Mouse (Mus musculus): Measurements from ENCODE around the gene Ptprm. TPM values are rescaled to one million over a fixed set of nuclear protein-coding genes. Genes with fewer than 3 reads are reported as not detected.

Ptprm gene
- polyA plus RNA-seq, 1 experiment from 2014 or later = 11.2 TPM

DNA sequence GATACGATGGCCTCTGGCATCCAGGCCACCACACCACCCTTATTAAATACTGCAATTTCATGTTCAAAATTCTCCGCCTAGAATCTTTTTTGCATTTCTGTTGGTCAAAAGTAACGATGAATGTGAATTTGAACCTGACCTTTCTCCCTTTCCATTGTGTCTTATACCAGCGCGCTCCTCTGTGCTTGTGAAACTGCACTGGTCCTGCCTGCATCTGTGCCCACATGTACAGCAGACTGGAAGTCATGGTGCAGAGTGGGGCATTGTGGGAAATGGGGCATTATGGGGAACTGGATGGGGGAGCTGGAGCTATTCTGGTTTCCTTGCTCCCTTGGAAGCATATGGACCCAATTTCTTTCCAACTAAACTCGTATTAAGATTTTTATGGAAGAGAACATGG lies 462.3 kb downstream of the Ptprm start:
- Histone ChIP-seq H3K4me3 (replicated peaks) (no peak overlapping the region), H3K27ac (no peak overlapping the region), H3K36me3 (no peaks in the 10 kb centered on the region), H3K4me2 (replicated peaks) (no peak overlapping the region), H3K27me3 (replicated peaks) (no peaks in the 10 kb centered on the region), H3K4me1 (replicated peaks) (no peaks in the 10 kb centered on the region), H3K9me3 (no peaks in the 10 kb centered on the region), H3K9ac (no peak overlapping the region)
- WGBS = 97% methylated on average over 6 of the region's 6 CpGs
- ATAC-seq = no peak

DNA sequence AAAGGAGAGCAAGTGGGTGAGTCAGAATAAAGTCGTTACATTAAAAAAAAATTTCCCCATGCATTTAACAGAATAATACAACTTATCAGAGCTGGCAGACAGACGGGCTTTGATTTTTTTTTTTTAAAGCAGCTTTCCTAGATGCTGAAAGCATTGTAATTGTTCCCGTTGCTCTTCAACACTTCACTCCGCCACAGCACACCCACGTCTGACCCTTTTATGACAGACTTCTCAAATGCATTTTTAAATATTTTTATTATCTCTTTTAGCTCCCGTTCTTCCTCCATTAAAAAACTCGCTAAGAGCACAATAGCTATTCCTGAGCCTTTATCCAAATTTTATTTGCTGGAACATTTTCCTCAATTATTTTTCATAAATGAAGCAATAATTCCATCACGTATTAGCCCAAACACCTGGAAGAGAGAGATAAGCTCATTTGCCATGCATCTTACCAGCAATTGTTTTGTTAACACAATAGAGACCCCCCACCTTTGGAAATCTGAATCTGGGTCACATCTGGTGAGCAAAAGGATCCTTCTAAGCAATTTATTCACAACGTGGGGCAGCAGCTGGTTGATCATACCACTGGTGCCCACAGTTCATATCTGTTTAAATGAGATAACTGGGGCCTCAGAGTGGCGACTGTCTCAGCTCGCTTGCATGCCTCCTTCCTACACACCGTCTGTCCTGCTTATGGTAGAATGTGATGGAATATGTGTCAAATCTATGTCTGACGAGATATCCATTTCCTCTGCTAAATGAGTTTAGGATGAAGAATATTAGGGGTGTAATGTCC lies 463.0 kb downstream of the Ptprm start:
- 66% methylated on average over 13 of the region's 13 CpGs for WGBS

DNA sequence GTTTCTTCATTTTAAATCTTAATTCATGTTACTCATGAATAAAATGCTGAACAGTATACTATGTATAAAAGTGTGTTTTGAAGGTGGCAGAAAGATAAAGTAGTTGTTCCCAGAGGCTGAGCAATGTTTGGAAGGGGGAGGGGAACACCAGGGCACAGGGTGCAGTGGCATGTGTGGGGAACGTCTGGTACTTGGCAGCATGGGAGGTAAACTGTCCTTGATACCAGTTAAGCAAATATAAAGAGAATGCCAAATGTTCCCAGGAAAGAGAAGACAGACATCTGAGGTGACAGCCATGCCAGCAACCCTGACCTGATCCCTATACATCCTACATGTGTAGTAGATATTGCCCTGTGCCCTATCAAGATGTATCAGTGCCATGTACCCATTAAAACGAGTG lies 472.0 kb downstream of the Ptprm start:
- ATAC-seq = peak; percentile 55
- no peaks in the 10 kb centered on the region for H3K36me3 ChIP-seq
- 65% methylated on average over 2 of the region's 2 CpGs for WGBS
- H3K4me3 ChIP-seq (replicated peaks) = no peak overlapping the region
- H3K9ac ChIP-seq = no peak overlapping the region
- no peak overlapping the region for H3K4me2 ChIP-seq (replicated peaks)
- H3K9me3 ChIP-seq = no peaks in the 10 kb centered on the region
- no peaks in the 10 kb centered on the region for H3K4me1 ChIP-seq (replicated peaks)
- no peak overlapping the region for H3K27ac ChIP-seq
- H3K27me3 ChIP-seq (replicated peaks) = no peaks in the 10 kb centered on the region

More for the DNA sequence above, 463.0 kb downstream of the Ptprm start:
- H3K9me3 ChIP-seq = no peaks in the 10 kb centered on the region
- ATAC-seq = no peak
- H3K27me3 ChIP-seq (replicated peaks) = no peaks in the 10 kb centered on the region
- H3K4me3 ChIP-seq (replicated peaks) = no peak overlapping the region
- no peak overlapping the region for H3K4me2 ChIP-seq (replicated peaks)
- no peaks in the 10 kb centered on the region for H3K4me1 ChIP-seq (replicated peaks)
- no peak overlapping the region for H3K27ac ChIP-seq
- H3K36me3 ChIP-seq = no peaks in the 10 kb centered on the region
- no peak overlapping the region for H3K9ac ChIP-seq

DNA sequence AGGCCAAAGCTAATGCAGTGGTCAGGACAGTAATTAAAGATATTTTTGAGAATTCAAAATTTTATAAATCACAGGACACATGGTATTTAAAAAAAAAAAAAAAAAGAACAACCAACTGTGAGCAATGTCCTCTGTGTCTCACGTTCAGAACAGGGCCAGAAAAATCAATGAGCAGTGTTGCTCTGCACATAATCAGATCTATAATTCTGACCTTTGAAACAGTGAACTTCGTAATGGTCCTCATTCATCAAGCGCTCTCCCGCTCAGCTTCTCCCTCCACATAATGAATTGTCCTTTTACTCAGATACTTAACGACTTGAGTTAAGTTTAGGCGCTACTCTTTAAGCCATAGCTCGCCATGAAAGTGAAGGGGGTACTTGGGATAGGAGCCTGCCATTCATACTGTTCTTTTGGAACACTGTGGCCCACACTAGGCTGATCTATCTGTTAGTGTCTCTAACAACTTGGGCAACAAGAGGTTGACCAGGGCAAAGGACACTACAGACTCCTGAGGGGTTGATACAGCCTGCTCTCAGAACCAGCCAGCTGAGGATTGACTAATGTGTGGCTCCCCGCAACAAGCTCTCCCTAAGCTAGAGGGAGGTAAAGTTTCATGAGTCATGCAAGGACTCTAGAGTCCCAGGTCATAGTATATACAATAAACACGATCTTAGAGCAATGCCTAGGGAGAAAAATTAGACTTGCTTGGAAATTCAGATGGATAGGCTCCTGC lies 473.1 kb downstream of the Ptprm start:
- H3K4me3 ChIP-seq (replicated peaks) = no peak overlapping the region
- no peaks in the 10 kb centered on the region for H3K9me3 ChIP-seq
- H3K9ac ChIP-seq = no peak overlapping the region
- H3K4me2 ChIP-seq (replicated peaks) = no peak overlapping the region
- no peak overlapping the region for H3K27ac ChIP-seq
- no peaks in the 10 kb centered on the region for H3K27me3 ChIP-seq (replicated peaks)
- H3K36me3 ChIP-seq = no peaks in the 10 kb centered on the region
- H3K4me1 ChIP-seq (replicated peaks) = no peaks in the 10 kb centered on the region
- WGBS = 62% methylated on average over 9 of the region's 9 CpGs
- ATAC-seq = peak; percentile 83

DNA sequence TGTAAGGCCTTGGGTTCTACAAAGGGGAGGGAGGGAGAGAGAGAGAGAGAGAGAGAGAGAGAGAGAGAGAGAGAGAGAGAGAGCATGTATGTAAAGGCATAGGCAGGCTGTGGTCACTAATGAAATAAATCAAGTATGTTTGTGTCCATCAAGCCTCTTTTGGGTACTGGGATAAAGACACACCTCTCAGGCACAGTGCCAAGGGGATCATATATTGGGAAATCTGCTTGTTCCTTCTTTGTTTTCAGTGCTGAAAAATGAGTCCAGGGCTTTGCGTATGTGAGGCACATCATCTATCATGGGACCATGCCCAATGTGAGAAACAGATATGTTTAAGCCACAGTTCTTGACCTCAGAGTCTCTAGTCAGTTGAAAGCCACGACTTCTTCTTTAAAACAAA lies 475.1 kb downstream of the Ptprm start:
- no peaks in the 10 kb centered on the region for H3K9me3 ChIP-seq
- H3K27me3 ChIP-seq (replicated peaks) = no peaks in the 10 kb centered on the region
- ATAC-seq = no peak
- H3K4me2 ChIP-seq (replicated peaks) = no peak overlapping the region
- WGBS = 76% methylated on average over 2 of the region's 2 CpGs
- no peaks in the 10 kb centered on the region for H3K4me1 ChIP-seq (replicated peaks)
- no peak overlapping the region for H3K9ac ChIP-seq
- no peak overlapping the region for H3K27ac ChIP-seq
- H3K4me3 ChIP-seq (replicated peaks) = no peak overlapping the region
- no peaks in the 10 kb centered on the region for H3K36me3 ChIP-seq

DNA sequence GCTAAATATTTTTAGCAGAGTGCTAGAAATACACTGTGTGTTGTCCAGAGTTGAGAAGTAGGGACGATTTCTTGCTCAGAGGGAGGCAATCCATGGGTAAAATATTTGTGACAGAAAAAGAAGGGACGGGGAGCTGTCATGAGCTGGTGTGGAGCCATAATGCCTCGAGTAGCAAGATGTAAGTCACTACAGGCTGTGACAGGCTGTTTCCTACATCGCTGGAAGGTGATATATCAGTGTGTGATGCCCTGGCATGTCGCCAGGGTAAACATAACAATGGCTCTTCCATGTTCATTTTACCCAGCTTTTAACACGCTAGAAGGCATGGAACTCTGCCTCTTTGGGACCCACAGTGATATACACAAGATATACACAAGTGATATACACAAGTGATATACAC lies 476.7 kb downstream of the Ptprm start:
- Histone ChIP-seq H3K4me2 (replicated peaks) (no peak overlapping the region), H3K9me3 (no peaks in the 10 kb centered on the region), H3K27ac (no peak overlapping the region), H3K36me3 (no peaks in the 10 kb centered on the region), H3K4me1 (replicated peaks) (no peaks in the 10 kb centered on the region), H3K9ac (no peak overlapping the region), H3K27me3 (replicated peaks) (no peaks in the 10 kb centered on the region), H3K4me3 (replicated peaks) (no peak overlapping the region)
- 54% methylated on average over 6 of the region's 6 CpGs for WGBS
- no peak for ATAC-seq

DNA sequence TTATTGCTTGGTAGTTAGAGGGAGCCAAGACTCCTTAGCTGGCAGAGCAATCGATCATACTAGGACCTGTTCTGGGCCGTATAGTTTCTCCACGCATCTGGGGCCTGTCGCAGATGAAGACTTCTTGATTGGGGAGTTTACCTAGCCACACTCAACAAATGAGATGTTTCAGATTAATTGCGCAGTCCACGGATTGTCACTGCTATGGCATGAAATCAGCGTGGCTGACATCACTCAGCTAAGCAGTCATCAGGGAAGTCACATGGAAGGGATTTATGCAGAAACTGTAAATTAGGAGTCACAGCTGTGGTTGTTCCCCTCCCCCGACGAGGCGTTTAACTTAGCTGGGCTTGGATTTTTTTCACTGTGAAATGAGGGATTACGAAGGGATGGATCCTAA lies 479.4 kb downstream of the Ptprm start:
- ATAC-seq = no peak
- no peak overlapping the region for H3K4me3 ChIP-seq (replicated peaks)
- no peaks in the 10 kb centered on the region for H3K4me1 ChIP-seq (replicated peaks)
- no peaks in the 10 kb centered on the region for H3K36me3 ChIP-seq
- no peaks in the 10 kb centered on the region for H3K9me3 ChIP-seq
- H3K4me2 ChIP-seq (replicated peaks) = no peak overlapping the region
- no peak overlapping the region for H3K9ac ChIP-seq
- WGBS = 83% methylated on average over 11 of the region's 11 CpGs
- no peaks in the 10 kb centered on the region for H3K27me3 ChIP-seq (replicated peaks)
- H3K27ac ChIP-seq = no peak overlapping the region

DNA sequence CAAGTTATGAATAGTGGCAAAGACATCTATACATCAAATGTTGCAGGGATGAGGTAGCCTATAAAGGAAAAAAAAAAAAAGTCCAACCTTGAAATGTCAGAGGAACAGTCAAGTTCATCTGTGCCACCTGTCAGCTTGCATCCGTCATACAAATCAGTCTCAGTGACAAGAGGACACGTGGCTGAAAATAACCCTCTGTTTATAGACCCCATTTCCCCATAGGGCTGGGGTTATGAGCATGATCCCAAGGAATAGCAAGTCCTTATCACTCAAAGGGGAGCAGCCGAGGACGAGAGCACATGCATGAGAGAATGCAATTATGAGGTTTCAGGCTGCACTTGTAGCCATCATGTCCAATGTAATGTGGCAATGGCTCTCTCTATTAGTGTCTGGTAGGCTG lies 482.9 kb downstream of the Ptprm start:
- no peak overlapping the region for H3K4me2 ChIP-seq (replicated peaks)
- no peak overlapping the region for H3K4me3 ChIP-seq (replicated peaks)
- no peaks in the 10 kb centered on the region for H3K27me3 ChIP-seq (replicated peaks)
- H3K36me3 ChIP-seq = no peaks in the 10 kb centered on the region
- ATAC-seq = no peak
- H3K4me1 ChIP-seq (replicated peaks) = no peaks in the 10 kb centered on the region
- 82% methylated on average over 4 of the region's 4 CpGs for WGBS
- no peak overlapping the region for H3K9ac ChIP-seq
- H3K9me3 ChIP-seq = no peaks in the 10 kb centered on the region
- no peak overlapping the region for H3K27ac ChIP-seq

DNA sequence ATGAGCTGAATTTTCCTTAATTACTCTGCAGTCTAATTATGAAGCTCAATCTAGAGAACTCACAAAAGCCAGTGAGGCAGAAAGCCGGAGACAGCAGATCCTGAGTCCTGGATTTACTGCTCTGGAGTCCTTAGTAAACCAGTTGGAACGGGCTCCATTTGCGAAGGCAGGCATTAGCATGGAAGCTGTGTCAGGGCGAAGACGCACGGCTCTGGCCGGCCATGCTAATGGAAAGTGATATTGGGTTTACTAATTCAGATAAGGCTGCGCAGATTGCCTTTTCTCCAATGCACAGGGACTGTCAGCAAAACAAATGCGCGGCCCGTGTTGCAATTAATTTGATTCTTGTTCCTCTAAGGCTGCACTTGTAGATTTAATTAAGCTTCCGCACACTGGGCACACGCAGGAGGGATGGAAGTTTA lies 484.7 kb downstream of the Ptprm start:
- Histone ChIP-seq H3K4me1 (replicated peaks) (no peaks in the 10 kb centered on the region), H3K27ac (no peak overlapping the region), H3K9ac (no peak overlapping the region), H3K4me3 (replicated peaks) (no peak overlapping the region), H3K36me3 (no peaks in the 10 kb centered on the region), H3K9me3 (no peaks in the 10 kb centered on the region), H3K4me2 (replicated peaks) (no peak overlapping the region), H3K27me3 (replicated peaks) (no peaks in the 10 kb centered on the region)
- 84% methylated on average over 13 of the region's 13 CpGs for WGBS
- no peak for ATAC-seq

DNA sequence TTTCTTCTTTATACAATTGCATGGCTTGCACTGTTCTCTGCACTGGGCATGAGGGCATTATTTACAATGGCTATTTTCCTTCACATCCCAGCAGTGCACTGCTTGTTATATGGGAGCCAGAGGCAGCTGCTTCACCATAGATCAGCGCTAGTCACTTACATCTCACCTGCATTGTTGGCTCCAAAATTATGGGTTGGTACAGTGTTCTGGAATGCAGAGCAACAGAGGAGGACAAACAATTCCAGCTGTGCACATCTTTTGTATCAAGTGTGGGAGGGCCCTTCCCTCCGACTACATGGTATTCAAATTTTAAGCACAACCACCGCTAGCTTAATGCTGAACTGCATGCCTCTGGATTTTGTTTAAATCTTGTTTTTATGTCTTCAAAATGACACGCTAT lies 489.8 kb downstream of the Ptprm start:
- ATAC-seq = no peak
- H3K4me1 ChIP-seq (replicated peaks) = no peaks in the 10 kb centered on the region
- H3K36me3 ChIP-seq = no peaks in the 10 kb centered on the region
- no peak overlapping the region for H3K4me3 ChIP-seq (replicated peaks)
- no peak overlapping the region for H3K27ac ChIP-seq
- no peaks in the 10 kb centered on the region for H3K9me3 ChIP-seq
- H3K4me2 ChIP-seq (replicated peaks) = no peak overlapping the region
- no peaks in the 10 kb centered on the region for H3K27me3 ChIP-seq (replicated peaks)
- whole genome bisulfite sequencing = 64% methylated on average over 4 of the region's 4 CpGs
- H3K9ac ChIP-seq = no peak overlapping the region

DNA sequence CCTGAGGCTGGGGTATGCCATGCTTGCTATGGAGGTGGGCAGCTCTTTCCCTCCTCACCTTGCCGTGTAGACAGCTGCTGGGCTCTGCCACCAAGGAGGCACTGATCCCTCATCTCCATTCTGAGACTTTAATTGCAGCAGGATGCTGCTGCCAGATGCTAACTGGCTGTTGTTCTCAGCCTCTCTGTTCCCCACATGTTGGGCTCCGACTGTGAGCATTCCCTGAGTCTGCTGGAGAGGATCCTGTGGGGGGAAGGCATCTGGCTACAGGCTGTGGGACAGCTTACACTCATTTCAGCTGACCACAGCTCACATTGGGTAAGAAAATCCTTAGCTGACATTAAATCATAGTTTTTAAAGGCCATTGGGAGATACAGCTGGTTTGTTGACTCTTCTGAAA lies 492.7 kb downstream of the Ptprm start:
- 46% methylated on average over 2 of the region's 2 CpGs for WGBS
- H3K4me2 ChIP-seq (replicated peaks) = no peak overlapping the region

DNA sequence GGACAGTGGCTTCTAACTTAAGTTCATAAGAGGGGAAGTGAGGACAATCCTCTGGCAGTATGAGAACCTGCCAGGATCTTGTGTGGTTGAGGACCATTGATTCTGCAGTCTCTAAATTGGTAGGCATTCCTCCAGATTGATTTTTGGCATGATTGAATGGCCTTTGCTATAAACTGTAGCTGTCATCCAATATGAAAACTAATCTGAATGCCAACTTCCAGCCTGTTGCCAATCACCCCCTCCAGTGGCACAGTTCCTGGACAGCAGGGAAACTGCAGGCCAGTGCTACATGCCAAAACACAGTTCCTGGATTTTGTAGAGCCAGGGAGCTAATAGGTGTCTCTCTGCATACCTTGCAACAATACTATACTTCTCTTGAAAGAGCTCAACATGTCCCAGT lies 495.5 kb downstream of the Ptprm start:
- no peak for ATAC-seq
- H3K27ac ChIP-seq = no peak overlapping the region
- H3K9ac ChIP-seq = no peak overlapping the region
- no peaks in the 10 kb centered on the region for H3K27me3 ChIP-seq (replicated peaks)
- no peaks in the 10 kb centered on the region for H3K36me3 ChIP-seq
- H3K4me1 ChIP-seq (replicated peaks) = no peaks in the 10 kb centered on the region
- H3K9me3 ChIP-seq = no peaks in the 10 kb centered on the region
- H3K4me3 ChIP-seq (replicated peaks) = no peak overlapping the region
- no peak overlapping the region for H3K4me2 ChIP-seq (replicated peaks)

More for the DNA sequence above, 492.7 kb downstream of the Ptprm start:
- Histone ChIP-seq H3K36me3 (no peaks in the 10 kb centered on the region), H3K4me1 (replicated peaks) (no peaks in the 10 kb centered on the region), H3K27me3 (replicated peaks) (no peaks in the 10 kb centered on the region), H3K9me3 (no peaks in the 10 kb centered on the region), H3K4me3 (replicated peaks) (no peak overlapping the region), H3K27ac (no peak overlapping the region), H3K9ac (no peak overlapping the region)
- ATAC-seq = peak; percentile 43; the same call in 1 of the 2 replicates

DNA sequence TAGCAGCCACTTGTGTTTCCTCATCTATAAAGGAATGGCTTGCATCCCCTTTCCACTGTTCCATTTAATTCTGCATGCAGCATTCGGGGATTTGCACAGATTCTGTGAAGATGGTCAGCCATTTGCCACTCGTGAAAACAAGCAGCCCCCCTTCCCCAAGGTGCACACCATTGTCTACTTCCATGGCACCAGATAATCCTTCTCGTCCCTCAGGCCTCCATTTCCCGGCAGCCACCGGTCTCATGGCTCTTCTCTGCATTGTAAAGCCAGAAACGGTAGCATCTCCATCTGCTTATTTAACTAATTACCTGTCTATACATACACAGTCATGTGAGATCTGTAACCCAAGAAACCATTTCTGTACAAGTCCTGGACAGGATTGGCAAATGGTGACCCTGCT lies 501.8 kb downstream of the Ptprm start:
- Histone ChIP-seq H3K4me3 (replicated peaks) (no peak overlapping the region), H3K4me1 (replicated peaks) (no peaks in the 10 kb centered on the region), H3K9ac (no peak overlapping the region), H3K4me2 (replicated peaks) (no peak overlapping the region), H3K27me3 (replicated peaks) (no peaks in the 10 kb centered on the region), H3K36me3 (no peaks in the 10 kb centered on the region), H3K27ac (no peak overlapping the region), H3K9me3 (no peaks in the 10 kb centered on the region)
- WGBS = 85% methylated on average over 6 of the region's 6 CpGs
- no peak for ATAC-seq

Data from intestine, embryonic 15.5 days (tissue).